Mouse (Mus musculus) liver, embryonic 15.5 days (tissue): Measurements from ENCODE around the gene Klc1. TPM values are rescaled to one million over a fixed set of nuclear protein-coding genes. Genes with fewer than 3 reads are reported as not detected.

Source experiments
- ATAC-seq: fragments of 200-750 bp; cut with Nextera tagmentation; 2 replicates; pipeline ENCODE4 v1.8.0; 2017; ENCODE audit warnings: moderate number of reproducible peaks, mild to moderate bottlenecking, moderate library complexity; ENCODE audit not compliant: insufficient read depth
- H3K27ac ChIP-seq: fragments of 300-500 bp; sonication (generic); replicated peaks from 2 replicates; pipeline ENCODE4 v1.5.1; 2015; ENCODE audit warnings: mild to moderate bottlenecking, inconsistent platforms
- H3K27me3 ChIP-seq: fragments of 300-500 bp; sonication (generic); 2 replicates; pipeline ENCODE4 v1.6.1; 2015; ENCODE audit warnings: mild to moderate bottlenecking, inconsistent platforms
- H3K36me3 ChIP-seq: fragments of 300-500 bp; sonication (generic); replicated peaks from 2 replicates; pipeline ENCODE4 v1.6.1; 2015; ENCODE audit warnings: moderate library complexity, mild to moderate bottlenecking, inconsistent platforms
- H3K4me1 ChIP-seq: fragments of 300-500 bp; sonication (generic); replicated peaks from 2 replicates; pipeline ENCODE4 v1.6.1; 2015; ENCODE audit warnings: inconsistent platforms
- H3K4me2 ChIP-seq: fragments of 300-500 bp; sonication (generic); 2 replicates; pipeline ENCODE4 v1.6.1; 2015; ENCODE audit warnings: moderate library complexity, mild to moderate bottlenecking, inconsistent platforms
- H3K4me3 ChIP-seq: fragments of 300-500 bp; sonication (generic); replicated peaks from 2 replicates; pipeline ENCODE4 v1.5.1; 2015; ENCODE audit warnings: mild to moderate bottlenecking, inconsistent platforms
- H3K9ac ChIP-seq: fragments of 300-500 bp; sonication (generic); 2 replicates; pipeline ENCODE4 v1.6.1; 2015; ENCODE audit warnings: moderate library complexity, mild to moderate bottlenecking, inconsistent platforms
- H3K9me3 ChIP-seq: fragments of 300-500 bp; sonication (generic); replicated peaks from 2 replicates; pipeline ENCODE4 v1.6.1; 2016; ENCODE audit warnings: inconsistent platforms
- WGBS: fragments of 180-500 bp; shearing (Covaris S2); methylation state at CpG from one replicate; pipeline ENCODE4 v1.1.7; 2015; ENCODE audit warnings: mixed read lengths; ENCODE audit not compliant: insufficient replicate concordance; 5-methylcytosine and 5-hydroxymethylcytosine counted together
- polyA plus RNA-seq: library from polyadenylated mRNA; unstranded; fragments of >200 nt; fragmentation: Nextera tagmentation; extraction: Ambion mirVana; gene quantifications from 2 replicates; pipeline ENCODE4 v1.2.1, GENCODE M21; 2015

Klc1 gene
- polyA plus RNA-seq, 1 experiment from 2014 or later, result 18.3 TPM

DNA sequence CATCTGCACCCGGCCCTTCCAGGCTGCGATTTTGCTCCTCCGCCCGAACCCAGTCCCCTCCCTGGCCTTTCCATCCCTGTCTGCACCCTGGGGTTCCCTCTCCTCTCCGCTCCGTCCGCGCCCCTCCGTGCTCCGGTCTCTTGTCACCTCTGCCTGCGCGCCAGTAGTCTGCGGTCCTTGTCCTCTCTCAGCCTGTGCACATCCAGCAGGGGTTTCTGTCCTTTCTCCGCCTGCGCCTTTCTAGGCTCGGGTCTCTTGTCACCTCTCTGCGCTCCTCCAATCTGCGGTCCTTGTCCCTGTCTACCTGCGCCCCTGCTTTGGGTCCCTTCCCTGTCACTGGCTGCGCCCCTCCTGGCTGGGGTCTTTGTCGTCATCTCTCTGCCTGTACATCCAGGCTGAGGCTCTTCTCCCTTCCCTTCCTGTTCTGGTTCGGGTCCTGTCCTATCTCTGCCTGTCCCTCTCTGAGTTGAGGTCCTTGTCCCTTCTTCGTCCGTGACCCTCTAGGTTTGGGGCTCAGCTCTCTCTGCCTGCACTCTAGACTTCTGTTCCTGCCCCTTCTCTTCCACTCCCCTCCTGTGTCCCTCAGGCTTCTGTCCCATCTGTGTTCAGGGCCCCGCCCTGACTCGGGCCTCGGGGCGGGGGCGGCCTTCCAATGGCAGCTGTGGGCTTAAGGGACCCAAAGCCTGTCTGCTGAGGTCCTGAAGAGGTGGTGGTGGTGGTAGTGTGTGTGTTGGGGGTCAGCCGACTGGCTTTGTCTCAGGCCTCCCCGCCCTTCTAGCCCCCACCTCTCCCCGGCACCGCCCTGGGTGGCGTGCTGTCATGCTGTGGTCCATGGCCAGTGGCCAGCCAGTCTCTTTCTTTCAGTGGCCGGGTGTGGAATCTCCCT is 770 bp downstream of the Klc1 start:
- Histone ChIP-seq H3K9me3 (no peaks in the 10 kb centered on the region), H3K4me3 (peak overlapping the region; percentile 72), H3K4me2 (peak overlapping the region; percentile 96), H3K27ac (peak overlapping the region; percentile 82), H3K27me3 (peaks cover 5% of the 10 kb centered on the region), H3K9ac (peak overlapping the region; percentile 82), H3K4me1 (peaks cover 55% of the 10 kb centered on the region), H3K36me3 (peaks cover 12% of the 10 kb centered on the region)
- ATAC-seq, result peak; percentile 53
- WGBS, result 5% methylated on average over 35 of the region's 35 CpGs

DNA sequence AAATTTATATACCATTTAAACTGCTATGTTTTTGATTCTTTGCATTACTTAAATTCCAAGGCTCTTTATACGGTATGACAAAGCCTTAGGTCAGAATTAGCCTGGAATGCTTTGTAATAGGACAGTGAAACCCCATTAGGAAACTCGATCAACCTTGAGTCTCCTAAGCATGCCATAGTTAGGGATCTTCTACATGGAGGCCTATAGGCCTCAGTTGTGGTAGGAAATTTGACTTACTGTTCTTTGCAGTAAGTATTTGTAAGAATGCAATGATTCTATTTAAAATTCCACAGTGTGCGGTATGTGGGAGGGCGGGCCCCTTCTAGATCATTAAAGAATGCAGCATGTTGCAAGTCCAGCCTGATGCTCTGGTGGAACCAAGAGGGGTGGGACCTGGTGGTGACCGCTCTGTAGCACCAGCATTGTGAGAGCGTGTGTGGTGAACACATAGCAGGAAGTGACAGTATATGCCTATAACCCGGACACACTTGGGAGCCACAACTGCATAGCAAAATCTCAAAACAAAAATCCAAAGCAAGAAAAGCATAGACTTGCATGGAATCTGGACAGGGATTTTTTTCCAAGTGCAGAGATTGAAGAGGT is 1.8 kb downstream of the Klc1 start:
- Histone ChIP-seq H3K9me3 (no peaks in the 10 kb centered on the region), H3K4me1 (peaks cover 46% of the 10 kb centered on the region), H3K27ac (no peak overlapping the region), H3K4me2 (peak overlapping the region; percentile 96), H3K36me3 (peaks cover 12% of the 10 kb centered on the region), H3K9ac (no peak overlapping the region), H3K27me3 (peaks cover 5% of the 10 kb centered on the region), H3K4me3 (no peak overlapping the region)
- 73% methylated on average over 7 of the region's 7 CpGs for WGBS
- no peak for ATAC-seq

DNA sequence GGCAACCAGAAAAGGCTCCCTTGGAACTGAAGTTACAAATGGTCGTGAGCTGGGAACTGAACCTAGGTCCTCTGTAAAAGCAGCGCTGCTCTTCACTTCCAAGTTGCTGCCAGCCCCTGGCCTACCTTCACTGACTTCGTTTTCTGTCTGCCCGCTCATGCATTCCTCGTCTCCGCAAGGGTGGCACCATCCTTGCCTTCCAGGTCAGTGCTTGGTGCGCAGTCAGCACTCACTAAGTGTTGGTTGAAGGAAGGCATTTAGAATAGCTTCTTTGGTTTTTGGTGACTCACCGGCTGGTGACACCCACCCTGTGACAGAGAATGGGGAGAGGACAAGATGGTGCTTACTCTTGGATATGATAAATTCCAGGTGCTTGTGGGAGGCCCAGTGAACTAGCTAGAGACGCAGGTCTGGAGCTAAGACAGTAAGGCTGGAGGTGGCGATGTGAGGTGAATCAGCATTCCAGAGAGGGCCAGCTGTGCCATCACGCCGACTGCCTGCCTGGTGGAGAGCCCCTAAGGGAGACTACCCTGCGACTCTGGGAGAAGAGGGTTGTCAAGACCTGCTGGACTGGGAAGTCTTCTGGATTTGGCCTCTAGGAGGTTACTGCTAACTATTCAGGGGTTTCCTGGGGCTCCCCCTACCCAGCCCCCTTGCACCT is 4.1 kb downstream of the Klc1 start:
- 83% methylated on average over 13 of the region's 13 CpGs for WGBS
- Histone ChIP-seq H3K4me3 (no peak overlapping the region), H3K9me3 (no peaks in the 10 kb centered on the region), H3K27me3 (no peaks in the 10 kb centered on the region), H3K27ac (no peak overlapping the region), H3K4me1 (peaks cover 49% of the 10 kb centered on the region), H3K9ac (no peak overlapping the region), H3K36me3 (peaks cover 12% of the 10 kb centered on the region), H3K4me2 (no peak overlapping the region)
- no peak for ATAC-seq

DNA sequence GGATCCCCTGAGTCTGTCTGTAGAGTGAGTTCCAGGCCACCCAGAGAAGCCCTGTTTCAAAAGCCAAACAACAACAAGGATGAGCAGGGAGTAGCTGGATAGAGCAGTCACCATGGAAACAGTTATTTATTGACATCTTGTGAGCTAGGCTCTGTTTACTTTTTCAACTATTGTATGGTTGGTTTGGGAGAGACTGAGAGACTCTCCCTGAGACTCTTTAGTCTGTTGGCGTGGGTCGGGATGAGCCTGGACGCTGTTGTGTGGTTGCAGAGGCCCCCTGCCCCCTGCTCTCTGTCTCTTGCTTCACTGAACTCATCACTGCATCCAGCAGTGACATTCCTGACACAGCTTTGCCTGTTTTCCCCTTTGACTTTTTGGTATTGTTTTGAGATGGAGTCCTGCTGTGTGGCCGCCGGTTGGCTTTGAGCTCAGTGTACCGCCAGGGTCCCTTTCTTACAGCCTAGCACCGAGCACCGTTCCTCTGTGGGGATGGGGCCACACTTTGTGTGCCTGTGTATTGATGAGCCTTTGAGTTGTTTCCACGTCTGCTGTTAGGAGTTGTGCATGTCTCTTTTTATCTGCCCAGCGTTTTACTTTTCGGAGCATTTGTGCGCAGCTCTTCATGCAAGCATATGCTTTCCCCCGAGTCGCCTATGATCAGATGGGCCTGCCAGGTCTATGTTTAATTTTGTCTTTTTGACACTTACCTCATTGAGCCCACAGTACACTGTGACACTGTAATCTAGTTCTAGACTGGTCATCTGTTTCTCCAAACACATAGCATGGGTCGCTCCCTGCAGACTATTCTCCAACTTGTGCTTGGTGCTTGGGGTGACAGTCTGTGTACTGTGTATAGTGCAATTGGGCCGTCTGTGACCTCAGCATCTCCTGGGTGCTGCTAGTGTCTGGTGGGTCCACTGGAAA is 7.9 kb downstream of the Klc1 start:
- peaks cover 32% of the 10 kb centered on the region for H3K4me1 ChIP-seq
- H3K36me3 ChIP-seq, result peaks cover 12% of the 10 kb centered on the region
- 70% methylated on average over 16 of the region's 16 CpGs for WGBS
- H3K27ac ChIP-seq, result no peak overlapping the region
- H3K4me3 ChIP-seq, result no peak overlapping the region
- H3K9me3 ChIP-seq, result no peaks in the 10 kb centered on the region
- ATAC-seq, result no peak
- H3K9ac ChIP-seq, result no peak overlapping the region
- H3K27me3 ChIP-seq, result no peaks in the 10 kb centered on the region
- no peak overlapping the region for H3K4me2 ChIP-seq

DNA sequence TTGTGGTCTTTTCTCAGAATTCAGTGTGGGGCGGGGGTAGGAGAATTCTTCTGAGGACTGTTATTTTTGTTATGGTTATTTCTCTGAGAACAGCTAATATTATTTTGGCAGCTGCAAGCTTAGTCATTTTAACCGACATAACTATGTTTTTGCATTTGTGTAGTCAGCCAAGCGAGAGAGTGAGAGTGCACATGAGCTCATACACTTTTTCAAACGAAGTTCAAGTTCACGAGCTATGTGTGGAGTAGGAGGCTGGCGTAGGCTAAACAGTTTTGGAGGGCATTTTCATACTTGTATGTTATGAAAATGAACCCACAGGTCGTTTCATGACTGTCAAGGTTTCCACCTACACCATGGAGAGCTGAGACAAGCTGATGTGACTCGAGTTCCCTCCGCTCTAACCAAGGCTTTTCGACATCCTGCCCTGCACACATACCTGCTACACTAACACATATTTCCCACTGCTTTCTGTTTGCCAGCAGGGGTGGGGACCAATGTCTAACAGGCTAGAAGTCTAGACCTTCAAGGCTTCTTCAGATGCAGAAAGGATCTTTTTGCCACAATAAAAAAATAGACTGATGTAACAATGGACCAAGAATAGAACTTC is 9.8 kb downstream of the Klc1 start:
- no peak overlapping the region for H3K4me2 ChIP-seq
- ATAC-seq, result no peak
- H3K9me3 ChIP-seq, result no peaks in the 10 kb centered on the region
- no peak overlapping the region for H3K4me3 ChIP-seq
- peaks cover 16% of the 10 kb centered on the region for H3K36me3 ChIP-seq
- WGBS, result 72% methylated on average over 10 of the region's 10 CpGs
- peaks cover 29% of the 10 kb centered on the region for H3K4me1 ChIP-seq
- no peak overlapping the region for H3K9ac ChIP-seq
- H3K27me3 ChIP-seq, result no peaks in the 10 kb centered on the region
- H3K27ac ChIP-seq, result no peak overlapping the region

DNA sequence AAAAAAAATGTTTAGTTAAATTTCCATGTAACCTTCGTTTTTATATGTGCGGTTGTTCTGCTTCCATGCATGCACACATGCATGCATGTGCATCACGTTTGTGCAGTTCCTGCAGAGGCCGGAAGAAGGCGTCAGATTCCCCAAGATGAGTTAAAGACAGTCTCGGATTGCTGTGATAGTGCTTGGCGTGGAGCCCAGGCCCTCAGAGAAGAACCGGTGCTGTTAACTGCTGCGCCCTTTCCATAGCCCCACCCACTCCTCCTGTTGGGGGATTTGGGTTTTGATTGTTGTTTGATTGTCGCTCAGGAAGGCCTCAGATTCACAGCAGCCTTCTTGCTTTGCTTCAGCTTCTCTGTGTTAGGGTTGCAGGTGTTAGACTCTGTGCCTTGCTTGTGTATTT is 10.7 kb downstream of the Klc1 start:
- 49% methylated on average over 10 of the region's 10 CpGs for WGBS
- H3K36me3 ChIP-seq, result peaks cover 23% of the 10 kb centered on the region
- H3K27me3 ChIP-seq, result no peaks in the 10 kb centered on the region
- H3K27ac ChIP-seq, result no peak overlapping the region
- peaks cover 29% of the 10 kb centered on the region for H3K4me1 ChIP-seq
- no peak overlapping the region for H3K4me2 ChIP-seq
- no peak overlapping the region for H3K9ac ChIP-seq
- H3K9me3 ChIP-seq, result no peaks in the 10 kb centered on the region
- no peak overlapping the region for H3K4me3 ChIP-seq
- ATAC-seq, result no peak

DNA sequence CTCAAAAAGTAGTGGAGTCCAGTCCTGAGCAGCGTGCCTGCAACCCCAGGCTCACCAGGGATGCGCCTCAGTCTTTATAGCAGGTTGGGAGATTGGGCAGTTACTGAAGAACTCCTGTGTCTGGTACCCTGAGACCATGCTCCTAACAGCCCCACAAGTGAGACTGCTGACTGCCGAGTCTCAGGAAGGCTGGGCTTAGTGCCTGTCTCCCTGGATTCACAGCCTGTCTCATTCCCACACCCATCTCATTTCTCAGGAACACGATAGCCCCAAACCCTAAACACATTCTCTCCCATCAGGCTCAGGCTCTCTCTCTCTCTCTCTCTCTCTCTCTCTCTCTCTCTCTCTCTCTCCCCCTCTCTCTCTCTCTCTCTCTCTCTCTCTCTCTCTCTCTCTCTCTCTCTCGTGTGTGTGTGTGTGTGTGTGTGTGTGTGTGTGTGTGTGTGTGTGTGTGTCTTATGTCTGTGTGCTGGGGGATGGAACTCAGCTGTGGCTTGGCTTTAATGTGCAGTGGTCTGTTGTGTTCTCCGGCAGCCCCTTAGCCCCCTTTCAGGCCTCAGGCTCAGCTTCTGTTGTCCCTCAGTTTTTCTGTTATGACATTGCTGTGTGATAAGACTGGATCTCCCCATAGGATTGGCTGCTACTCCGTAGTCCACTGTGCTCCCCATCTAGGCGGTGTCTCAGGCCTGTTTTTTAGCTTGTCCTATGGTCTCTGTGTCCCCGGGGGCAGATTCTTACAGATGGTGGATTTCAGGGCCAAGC is 11.3 kb downstream of the Klc1 start:
- Histone ChIP-seq H3K4me2 (no peak overlapping the region), H3K4me1 (peaks cover 29% of the 10 kb centered on the region), H3K27ac (no peak overlapping the region), H3K36me3 (peaks cover 30% of the 10 kb centered on the region), H3K9ac (no peak overlapping the region), H3K9me3 (no peaks in the 10 kb centered on the region), H3K27me3 (no peaks in the 10 kb centered on the region), H3K4me3 (no peak overlapping the region)
- ATAC-seq, result no peak
- WGBS, result 64% methylated on average over 9 of the region's 9 CpGs

DNA sequence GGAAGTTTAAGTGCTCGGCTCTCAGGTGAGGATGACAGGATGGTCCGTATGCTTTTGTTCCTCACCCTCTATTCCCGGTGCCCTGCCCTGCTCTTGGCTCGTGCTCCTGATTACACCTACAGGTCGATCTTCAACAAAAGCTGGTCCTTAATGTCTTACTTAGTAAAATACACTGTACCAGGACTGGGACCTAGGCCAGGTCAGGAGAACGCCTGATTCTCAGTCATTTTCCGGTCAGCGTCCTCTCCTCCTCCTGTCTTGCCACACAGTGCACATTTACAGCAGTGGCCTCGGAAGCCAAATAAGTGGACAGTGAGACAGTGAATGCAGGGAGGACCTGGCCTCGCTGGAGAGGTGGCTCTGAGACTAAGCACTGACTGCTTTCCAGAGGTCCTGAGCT is 12.0 kb downstream of the Klc1 start:
- no peaks in the 10 kb centered on the region for H3K9me3 ChIP-seq
- WGBS, result 83% methylated on average over 10 of the region's 10 CpGs
- no peaks in the 10 kb centered on the region for H3K27me3 ChIP-seq
- H3K4me3 ChIP-seq, result no peak overlapping the region
- H3K27ac ChIP-seq, result no peak overlapping the region
- H3K36me3 ChIP-seq, result peaks cover 36% of the 10 kb centered on the region
- no peak overlapping the region for H3K9ac ChIP-seq
- no peak overlapping the region for H3K4me2 ChIP-seq
- peaks cover 29% of the 10 kb centered on the region for H3K4me1 ChIP-seq
- ATAC-seq, result no peak

DNA sequence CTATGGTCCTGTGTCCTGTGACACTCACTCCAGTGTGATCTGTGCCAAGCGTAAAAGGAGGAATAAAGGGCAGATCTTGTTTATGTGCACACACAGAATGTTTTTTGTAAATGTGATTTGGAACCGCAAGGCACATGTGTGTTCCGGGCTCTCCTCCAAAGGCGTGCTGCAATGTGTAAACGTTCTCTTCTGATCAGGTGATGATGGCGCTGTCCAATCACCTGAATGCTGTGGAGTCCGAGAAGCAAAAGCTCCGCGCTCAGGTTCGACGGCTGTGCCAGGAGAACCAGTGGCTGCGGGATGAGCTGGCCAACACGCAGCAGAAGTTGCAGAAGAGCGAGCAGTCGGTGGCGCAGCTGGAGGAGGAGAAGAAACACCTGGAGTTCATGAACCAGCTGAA is 15.5 kb downstream of the Klc1 start:
- no peak for ATAC-seq
- Histone ChIP-seq H3K27me3 (no peaks in the 10 kb centered on the region), H3K4me3 (no peak overlapping the region), H3K9me3 (no peaks in the 10 kb centered on the region), H3K4me2 (no peak overlapping the region), H3K27ac (no peak overlapping the region), H3K4me1 (peaks cover 7% of the 10 kb centered on the region; the same call in 1 of the 2 replicates), H3K9ac (no peak overlapping the region), H3K36me3 (peaks cover 70% of the 10 kb centered on the region)
- 84% methylated on average over 16 of the region's 16 CpGs for WGBS

DNA sequence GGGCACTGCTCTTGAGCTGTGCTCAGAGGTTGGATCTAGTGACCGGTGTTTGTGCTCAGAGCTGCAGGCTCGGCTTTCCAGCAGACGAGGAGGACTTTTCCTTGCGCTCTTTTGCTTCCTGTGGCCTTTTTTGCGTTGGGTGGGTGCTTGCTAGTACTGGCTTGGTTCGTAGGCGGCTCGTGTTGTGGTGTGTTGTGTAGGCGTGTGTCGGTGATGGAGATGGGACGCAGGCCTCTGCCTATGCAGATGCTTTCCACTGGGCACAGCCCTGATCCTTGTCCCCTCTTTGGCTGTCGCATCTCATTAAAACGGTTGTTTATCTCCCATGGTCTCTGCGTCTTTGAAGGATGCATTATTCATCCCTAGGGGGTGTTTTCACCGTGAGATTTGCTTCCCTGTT is 16.2 kb downstream of the Klc1 start:
- Histone ChIP-seq H3K9ac (no peak overlapping the region), H3K4me2 (no peak overlapping the region), H3K4me3 (no peak overlapping the region), H3K27me3 (no peaks in the 10 kb centered on the region), H3K36me3 (peaks cover 77% of the 10 kb centered on the region), H3K27ac (no peak overlapping the region), H3K9me3 (no peaks in the 10 kb centered on the region), H3K4me1 (no peaks in the 10 kb centered on the region)
- ATAC-seq, result no peak
- WGBS, result 80% methylated on average over 15 of the region's 15 CpGs
